Mouse (Mus musculus): ENCODE measurements around the gene Anxa4.

Anxa4 gene

GRCm38 (mm10) chr6:86801431-86801830 is 8.0 kb upstream of the Anxa4 start:
- DNase-seq (ENCODE audit: low spot score): no peak

- DNase-seq (ENCODE audit: low spot score): no peak
Measured at GRCm38 (mm10) chr6:86800467-86800866, 7.1 kb upstream of the Anxa4 start.

GRCm38 (mm10) chr6:86797455-86797854 is 4.1 kb upstream of the Anxa4 start:
- no peak for DNase-seq (ENCODE audit: low spot score)

- DNase-seq (ENCODE audit: low spot score): no peak
Measured at GRCm38 (mm10) chr6:86793957-86794356, 573 bp upstream of the Anxa4 start.

- peak; percentile 21 for DNase-seq (ENCODE audit: low spot score)
Measured at GRCm38 (mm10) chr6:86790351-86790943, 2.9 kb downstream of the Anxa4 start.

GRCm38 (mm10) chr6:86788242-86788641 is 5.1 kb downstream of the Anxa4 start:
- DNase-seq (ENCODE audit: low spot score): no peak

- DNase-seq (ENCODE audit: low spot score): no peak
Measured at GRCm38 (mm10) chr6:86786545-86786944, 6.8 kb downstream of the Anxa4 start.

- no peak for DNase-seq (ENCODE audit: low spot score)
Measured at GRCm38 (mm10) chr6:86784739-86785138, 8.6 kb downstream of the Anxa4 start.

GRCm38 (mm10) chr6:86782342-86782741 is 11.0 kb downstream of the Anxa4 start:
- DNase-seq (ENCODE audit: low spot score): no peak

GRCm38 (mm10) chr6:86781361-86781957 is 11.9 kb downstream of the Anxa4 start:
- no peak for DNase-seq (ENCODE audit: low spot score)

- no peak for DNase-seq (ENCODE audit: low spot score)
Measured at GRCm38 (mm10) chr6:86778910-86779594, 14.3 kb downstream of the Anxa4 start.

GRCm38 (mm10) chr6:86777181-86777580 is 16.2 kb downstream of the Anxa4 start:
- no peak for DNase-seq (ENCODE audit: low spot score)

GRCm38 (mm10) chr6:86776706-86777071 is 16.7 kb downstream of the Anxa4 start:
- DNase-seq (ENCODE audit: low spot score): no peak

GRCm38 (mm10) chr6:86776001-86776705 is 17.2 kb downstream of the Anxa4 start:
- peak; percentile 43 for DNase-seq (ENCODE audit: low spot score)

GRCm38 (mm10) chr6:86774937-86775336 is 18.4 kb downstream of the Anxa4 start:
- DNase-seq (ENCODE audit: low spot score): no peak

GRCm38 (mm10) chr6:86773830-86774229 is 19.6 kb downstream of the Anxa4 start:
- DNase-seq (ENCODE audit: low spot score): no peak

- DNase-seq (ENCODE audit: low spot score): peak; percentile 43
Measured at GRCm38 (mm10) chr6:86772631-86773030, 20.8 kb downstream of the Anxa4 start.

- DNase-seq (ENCODE audit: low spot score): no peak
Measured at GRCm38 (mm10) chr6:86768938-86769337, 24.4 kb downstream of the Anxa4 start.

- no peak for DNase-seq (ENCODE audit: low spot score)
Measured at GRCm38 (mm10) chr6:86768186-86768776, 25.1 kb downstream of the Anxa4 start.

GRCm38 (mm10) chr6:86767465-86767864 is 25.9 kb downstream of the Anxa4 start:
- no peak for DNase-seq (ENCODE audit: low spot score)

GRCm38 (mm10) chr6:86765637-86766059 is 27.7 kb downstream of the Anxa4 start:
- peak; percentile 51 for DNase-seq (ENCODE audit: low spot score)

GRCm38 (mm10) chr6:86754105-86754863 is 39.1 kb downstream of the Anxa4 start:
- peak; percentile 46 for DNase-seq (ENCODE audit: low spot score)
